Mouse (Mus musculus): ENCODE data around the gene Ero1l.

Gene Ero1l

DNA sequence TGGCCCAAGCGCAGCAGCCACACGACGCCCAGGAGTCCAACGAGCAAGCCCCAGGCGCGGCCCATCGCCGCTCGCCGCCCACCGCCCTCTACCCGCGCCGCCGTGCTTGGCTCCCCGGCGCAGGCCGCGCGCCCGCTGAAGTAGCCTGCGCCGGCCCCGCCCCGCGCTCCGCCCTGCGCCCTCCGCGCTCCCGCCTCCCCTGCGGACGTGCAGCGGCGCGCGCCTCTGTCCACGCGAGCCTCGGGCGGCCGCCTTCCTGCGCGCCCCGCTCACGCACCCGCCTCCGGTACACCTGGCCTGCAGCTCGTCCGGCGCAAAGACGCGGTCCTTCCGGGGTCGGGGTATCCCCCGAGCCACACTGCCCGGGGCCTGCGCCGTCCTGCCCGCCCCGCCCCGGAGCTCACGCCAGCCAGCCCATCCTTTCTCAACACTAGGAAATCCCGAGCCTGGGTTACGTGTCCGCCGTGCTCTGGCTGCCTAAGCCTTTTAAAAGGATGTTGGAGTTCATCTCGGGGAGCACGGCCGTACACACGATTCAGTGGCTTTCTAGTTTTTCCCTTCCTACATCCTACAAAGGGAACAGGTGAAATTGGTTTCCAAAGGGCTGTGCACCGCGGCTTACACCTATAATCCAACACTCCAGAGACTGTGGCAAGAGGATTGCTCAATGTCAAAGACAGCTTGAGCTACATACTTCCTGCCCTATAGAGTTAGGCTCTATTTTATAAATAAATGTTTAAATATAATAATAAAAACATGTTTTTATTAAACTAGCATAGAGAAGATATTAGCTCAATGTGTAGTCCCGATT lies at the start of gene Ero1l:
TSS of gene Ero1l (minus strand) at position 346 of the 811 bp plus-strand sequence.
- peak; percentile 61 to 65 for DNase-seq (ENCODE audit: low read depth in 2 of 2, low spot score in 2 of 2)

DNA sequence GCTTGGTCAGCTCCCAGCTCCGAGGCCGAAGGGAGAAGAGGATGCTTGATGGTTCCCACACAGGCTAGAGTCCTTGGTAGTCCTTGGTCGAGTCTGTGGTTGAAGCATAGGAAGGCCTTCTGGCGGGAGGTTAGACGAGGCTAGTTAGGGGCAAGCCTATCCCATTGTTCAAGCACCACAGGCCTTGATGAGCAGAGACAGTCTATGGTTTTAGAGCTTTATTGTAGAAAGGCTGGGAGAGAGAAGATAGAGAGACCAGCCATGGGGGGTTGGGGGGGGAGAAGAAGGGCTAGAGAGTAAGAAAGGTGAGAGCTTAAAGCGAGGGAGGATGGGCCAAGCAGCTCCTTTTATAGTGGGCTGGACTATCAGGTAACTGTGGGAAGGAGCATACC lies 46.6 kb upstream of the Ero1l start:
- DNase-seq (ENCODE audit: low read depth in 2 of 2, low spot score in 2 of 2) = no peak

DNA sequence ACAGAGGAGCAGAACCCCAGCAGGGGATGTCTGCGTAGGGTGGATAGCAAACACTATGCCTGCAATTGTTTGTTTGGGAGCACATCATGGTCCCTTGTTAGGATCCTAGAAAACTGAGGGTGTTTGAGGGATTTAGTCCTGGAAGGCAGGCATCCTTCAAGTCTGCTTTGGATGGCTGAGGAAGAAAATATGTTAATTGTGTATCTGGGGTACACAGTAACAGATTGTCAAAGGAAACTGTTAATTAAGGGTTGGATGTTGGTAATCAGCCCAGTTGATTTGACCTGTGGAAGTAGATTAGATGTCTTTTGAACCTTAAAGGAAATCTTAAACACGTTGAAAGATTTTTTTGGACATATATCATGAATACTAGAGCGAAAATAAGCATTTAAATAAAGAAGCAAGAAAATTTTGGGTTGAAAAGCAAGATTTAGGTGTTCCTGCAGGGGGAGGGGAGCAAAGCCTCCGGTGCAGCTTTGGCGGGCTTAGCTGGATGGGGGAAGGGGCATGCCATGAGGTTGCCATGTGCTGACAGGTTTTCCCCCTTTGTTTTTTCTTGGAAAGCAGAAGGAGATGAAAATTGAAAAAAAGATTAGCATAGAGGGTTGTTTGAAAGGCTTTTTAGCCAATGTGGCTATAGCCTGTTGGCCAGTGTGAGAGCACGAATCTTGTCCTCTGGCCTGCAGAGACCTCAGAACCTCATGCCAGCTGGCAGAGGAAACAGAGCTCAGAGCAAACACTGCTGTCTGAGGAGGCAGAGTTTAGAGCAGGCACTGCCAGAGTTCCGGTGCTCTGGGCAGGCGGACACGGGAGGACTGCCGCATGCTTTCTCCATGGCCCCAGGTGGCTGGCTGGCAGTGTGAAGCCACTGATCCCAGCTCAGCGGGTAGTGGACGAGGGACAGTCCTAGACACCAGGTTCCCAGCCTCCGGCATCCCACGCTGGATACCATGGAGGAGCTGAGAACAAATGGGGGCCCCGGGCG lies 45.9 kb upstream of the Ero1l start:
- no peak for DNase-seq (ENCODE audit: low read depth in 2 of 2, low spot score in 2 of 2)

DNA sequence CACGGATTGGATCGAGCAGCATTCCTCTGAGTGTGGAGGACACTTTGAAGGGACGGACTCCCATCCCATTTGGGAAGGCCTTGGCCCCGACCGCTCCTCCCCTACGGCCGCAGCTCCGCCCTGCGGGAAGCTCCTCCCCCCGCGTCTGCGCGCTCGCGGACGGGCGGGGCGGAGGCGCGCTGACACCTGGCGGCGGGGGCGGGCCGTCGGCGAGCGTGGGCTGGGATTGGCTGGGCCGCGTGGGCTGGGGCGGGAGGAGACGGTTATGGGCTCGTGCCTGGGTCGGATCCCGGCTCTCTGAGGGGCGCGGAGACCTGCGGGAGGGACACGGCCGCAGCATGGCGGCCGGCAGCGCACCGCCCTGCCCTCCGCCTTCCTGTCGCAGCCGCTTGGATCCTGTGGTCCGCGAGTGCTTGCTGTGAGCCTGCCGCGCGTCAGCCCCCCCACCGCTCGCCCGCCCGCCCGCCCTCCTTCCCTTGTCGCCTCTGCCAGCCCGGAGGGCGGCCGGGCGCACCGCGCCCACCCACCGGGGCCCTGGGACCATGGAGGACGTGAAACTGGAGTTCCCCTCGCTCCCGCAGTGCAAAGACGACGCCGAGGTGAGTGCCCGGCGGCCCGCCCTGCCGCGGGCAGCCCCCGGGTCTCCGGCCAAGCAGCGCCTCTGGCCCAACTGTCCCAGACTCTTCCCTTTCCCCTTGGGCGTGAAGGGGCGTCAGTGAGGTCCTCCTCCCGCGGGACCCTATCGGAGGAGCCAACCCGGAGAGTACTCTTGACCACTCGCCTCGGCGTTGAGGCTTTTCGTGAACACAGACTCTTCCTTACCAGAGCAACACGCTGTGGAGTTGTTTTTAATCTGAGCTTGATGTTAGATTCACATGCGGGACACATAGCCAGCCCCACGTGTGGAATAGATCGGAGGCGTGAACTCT lies 32.6 kb upstream of the Ero1l start, which contains the start of gene Styx:
TSS of gene Styx (plus strand) at position 163 of the 929 bp plus-strand sequence.
- DNase-seq (ENCODE audit: low read depth in 2 of 2, low spot score in 2 of 2) = peak; percentile 90 to 92

DNA sequence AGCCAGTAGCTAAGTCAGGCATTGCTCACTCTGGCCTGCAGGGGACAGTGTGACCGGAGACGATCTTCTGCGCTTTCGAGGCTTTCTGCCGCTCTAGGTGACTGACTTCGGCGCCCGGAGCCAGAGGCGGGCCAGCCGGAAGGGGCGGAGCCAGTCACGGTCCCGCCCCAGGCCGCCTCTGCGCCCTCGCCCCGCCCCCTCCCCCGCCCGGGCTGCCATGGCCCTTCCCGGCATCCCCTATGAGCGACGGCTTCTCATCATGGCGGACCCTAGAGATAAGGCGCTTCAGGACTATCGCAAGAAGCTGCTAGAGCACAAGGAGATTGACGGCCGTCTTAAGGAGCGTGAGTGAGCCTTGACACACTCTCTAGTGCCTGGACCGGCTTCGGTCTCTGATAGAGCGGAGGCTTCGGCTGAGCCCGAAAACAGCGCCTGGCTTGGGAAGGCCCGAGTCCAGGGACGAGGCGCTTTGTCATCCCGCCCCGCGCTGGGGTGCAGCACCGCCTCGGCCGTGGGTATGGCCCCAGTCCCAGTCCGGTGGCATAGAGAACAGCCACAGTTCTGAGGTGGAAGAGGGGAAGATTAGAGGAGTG lies 11.1 kb upstream of the Ero1l start, which contains the start of gene Psmc6:
TSS of gene Psmc6 (plus strand) at position 200 of the 593 bp plus-strand sequence.
- peak; percentile 87 to 88 for DNase-seq (ENCODE audit: low read depth in 2 of 2, low spot score in 2 of 2)

DNA sequence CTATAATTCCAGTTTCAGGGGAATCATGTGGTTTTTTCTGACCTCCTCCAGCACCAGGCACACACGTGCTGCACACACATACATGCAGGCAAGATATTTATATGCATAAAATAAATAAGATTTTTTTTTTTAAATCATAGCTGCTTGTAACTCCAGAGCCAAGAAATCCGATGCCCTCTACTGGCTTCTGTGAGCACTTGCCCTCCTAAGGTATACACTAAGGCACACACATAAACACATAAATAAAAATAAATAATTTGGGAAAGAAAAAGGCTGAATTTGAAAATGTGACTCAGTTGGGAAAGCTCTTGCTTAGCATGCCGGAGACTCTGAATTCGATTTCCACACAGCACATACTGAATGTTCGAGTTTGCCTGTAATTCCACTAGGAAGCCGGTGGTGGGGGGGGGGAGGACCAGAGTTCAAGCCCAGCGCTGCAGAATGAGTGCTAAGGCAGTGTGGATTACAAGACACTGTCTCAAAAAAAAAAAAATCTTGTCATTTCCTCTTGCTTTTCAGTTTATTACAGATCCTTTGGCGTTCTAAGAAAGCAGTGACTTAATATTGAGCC lies 10.5 kb upstream of the Ero1l start:
- DNase-seq (ENCODE audit: low read depth in 2 of 2, low spot score in 2 of 2) = no peak

DNA sequence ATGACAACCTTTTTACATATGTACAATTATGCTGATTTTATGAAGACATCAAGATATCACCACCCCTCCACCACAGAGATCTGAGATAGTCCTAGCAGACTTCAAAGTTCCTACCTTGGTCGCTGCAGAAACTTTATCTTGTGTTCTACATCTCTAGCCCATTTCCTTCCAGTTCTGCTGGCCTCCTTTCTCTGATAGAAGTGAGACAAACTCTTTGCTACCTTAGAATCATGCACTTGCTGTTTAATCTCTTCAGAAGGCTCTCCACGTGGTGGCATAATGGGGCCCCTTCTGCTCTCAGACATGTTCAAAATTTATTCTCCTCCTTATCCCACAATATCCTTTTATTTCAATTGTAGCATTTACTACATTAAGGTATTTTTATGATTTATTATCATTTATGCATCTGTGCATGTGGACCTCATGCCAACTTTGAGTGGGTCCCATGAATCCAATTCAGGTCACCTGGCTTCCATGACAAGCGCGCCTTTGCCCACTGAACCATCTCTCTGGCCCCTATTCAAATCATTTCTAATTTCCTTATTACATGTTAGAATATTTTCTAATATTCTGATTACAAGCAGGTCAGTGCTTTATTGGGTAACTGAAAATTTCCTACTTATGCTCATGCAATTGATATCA lies 9.6 kb upstream of the Ero1l start:
- no peak for DNase-seq (ENCODE audit: low read depth in 2 of 2, low spot score in 2 of 2)

DNA sequence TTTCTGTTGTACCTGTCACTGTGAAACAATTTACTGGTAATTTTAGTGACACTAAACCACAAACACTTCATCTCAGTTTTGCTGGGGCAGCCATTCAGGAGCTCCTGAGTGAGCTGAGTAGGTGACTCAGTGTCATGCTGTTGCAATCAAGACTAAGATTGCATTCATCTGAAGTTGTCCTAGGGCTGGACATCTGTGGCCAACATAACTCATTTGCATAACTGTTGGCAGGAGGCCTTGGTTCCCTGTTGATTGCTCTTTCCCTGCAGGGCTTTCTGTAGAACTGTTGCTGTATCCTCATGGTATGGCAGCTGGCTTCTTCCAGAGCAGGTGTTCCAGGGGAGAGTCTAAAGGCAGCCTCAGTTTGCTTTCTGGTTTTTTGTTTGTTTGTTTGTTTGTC lies 6.9 kb upstream of the Ero1l start:
- no peak for DNase-seq (ENCODE audit: low read depth in 2 of 2, low spot score in 2 of 2)

DNA sequence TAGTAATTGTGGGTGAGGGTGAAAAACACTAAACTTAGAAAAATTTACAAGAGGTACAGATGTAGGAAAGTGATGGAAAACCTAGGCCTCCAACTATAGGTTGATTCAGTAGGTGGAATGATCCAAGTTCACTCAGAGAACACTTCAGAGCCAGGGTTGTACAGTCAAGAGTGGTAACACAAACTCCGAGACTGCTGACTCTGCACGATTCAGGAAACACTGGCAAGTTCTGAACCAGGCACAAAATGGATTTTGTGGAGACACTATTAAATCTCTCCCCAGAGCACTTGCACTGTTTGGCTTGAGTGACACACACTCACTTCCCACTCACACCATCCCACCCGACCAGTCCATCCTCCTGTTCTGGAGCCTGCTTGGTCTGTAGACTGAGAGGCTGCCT lies 4.7 kb upstream of the Ero1l start:
- no peak for DNase-seq (ENCODE audit: low read depth in 2 of 2, low spot score in 2 of 2)

DNA sequence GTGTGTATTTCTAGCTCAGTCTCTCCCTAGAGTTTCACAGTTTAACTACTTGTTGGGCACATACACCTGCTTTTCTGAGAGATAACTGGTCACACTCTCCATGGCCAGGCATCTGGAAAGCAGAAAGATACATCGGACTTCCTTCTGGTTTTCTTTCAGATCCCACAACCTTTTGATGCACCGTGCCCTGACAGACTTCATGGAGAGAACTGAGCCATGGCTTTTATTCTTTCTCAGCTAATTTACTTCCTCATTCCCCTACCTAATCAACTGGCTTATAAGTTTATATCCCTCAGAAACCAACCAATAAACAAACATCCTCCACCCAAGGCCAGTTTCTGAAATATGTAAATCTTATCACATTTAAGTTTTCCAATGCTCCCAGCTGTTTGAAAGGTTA lies 3.9 kb upstream of the Ero1l start:
- no peak for DNase-seq (ENCODE audit: low read depth in 2 of 2, low spot score in 2 of 2)

DNA sequence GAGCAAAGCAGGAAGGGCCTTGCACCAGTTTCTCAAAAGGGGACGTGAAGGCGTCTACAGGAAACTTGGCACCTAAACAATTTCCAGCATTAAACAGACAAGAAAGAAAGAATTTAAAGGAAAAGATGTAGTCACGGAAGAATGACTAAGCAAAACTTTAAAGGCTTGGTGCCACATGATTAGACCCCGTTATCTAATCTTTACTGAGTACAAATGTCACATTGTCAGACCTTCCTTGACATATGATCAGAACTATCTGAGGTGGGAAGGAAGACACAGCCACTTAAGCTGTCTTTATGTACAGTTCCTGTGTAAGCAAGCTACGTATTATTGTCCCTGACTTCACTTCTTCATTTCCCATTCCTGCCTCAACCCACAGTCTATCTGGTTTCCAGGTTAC lies 3.1 kb upstream of the Ero1l start:
- DNase-seq (ENCODE audit: low read depth in 2 of 2, low spot score in 2 of 2) = no peak

DNA sequence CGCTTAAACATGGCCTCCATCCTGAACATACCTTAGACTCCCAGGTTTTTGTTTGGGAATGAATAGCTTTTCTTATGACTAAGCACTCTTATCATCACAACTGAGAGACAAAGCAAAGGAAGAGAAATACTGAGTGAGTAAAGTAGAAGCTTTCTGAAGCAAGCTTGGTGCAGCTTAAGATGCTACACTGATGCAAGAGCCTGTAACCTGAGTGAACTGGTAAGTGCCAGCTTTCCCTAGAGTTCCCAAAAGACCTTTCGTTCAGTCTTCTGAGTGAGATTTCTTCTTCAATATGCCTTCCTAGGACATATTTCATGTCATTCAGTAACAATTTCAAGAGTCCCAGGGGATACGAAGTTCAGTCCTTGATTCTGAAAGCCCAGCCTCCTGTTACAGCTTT lies 2.5 kb upstream of the Ero1l start:
- DNase-seq (ENCODE audit: low read depth in 2 of 2, low spot score in 2 of 2) = no peak

DNA sequence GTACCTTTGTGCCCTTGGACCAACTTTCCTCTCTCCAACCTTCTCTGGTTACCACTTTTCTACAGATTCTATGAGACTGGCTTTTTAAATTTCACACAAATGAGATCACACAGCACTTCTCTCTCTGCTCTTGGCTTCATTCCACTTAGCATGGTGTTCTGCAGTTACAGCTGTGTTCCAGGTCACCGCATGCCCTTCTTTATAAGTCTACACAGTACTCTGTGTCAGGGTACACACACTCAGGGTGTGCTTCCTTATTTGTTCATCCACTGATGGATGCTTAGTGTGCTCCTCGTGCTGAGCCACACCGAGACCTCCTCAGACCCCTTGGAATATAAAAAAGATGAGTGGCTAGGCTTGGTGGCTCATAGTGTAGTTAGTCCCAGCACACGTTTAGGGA lies 1.5 kb upstream of the Ero1l start:
- DNase-seq (ENCODE audit: low read depth in 2 of 2, low spot score in 2 of 2) = no peak

DNA sequence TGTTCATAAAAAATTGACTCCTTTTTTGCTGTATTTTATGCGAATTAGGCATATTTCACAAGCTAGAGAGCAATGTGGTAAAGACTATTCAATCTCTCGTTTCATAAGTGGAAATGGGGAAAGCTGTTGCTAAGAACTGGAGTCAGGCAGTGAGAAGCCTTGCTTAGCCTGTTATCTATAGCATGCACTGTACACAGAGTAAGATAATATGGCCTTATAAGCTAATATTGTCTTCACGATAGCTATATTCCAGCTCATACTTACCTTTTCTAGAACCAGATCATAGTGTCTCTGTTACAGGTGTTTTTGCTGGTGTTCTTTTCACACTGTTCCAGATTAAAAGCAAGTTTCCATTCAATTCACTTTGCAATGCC lies 653 bp upstream of the Ero1l start:
- no peak for DNase-seq (ENCODE audit: low read depth in 2 of 2, low spot score in 2 of 2)

DNA sequence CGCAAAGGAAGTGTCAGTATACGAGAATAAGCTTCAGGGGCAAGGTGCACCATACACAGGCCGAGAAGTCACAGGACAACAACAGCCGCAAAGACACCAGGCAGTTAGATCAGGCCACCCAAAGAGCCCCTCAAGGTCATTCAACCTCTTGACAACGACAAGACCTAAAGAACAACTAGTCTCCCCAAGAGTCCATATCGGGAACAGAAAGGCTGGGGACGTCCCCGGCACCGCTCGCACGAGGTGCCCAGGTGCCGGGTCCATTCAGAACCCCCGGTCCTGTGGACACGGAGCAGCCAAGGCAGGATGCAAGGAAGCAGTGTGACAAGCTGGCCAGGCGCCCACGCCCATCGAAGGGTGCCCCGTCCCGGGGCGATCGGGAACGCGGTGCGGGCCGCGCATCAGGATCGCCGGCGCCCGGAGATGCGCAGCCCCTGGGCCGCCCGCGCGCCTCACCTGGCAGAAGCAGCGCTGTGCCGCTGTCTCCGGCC lies 605 bp downstream of the Ero1l start:
- DNase-seq (ENCODE audit: low read depth in 2 of 2, low spot score in 2 of 2) = peak in 1 of 2 experiments; percentile 14

DNA sequence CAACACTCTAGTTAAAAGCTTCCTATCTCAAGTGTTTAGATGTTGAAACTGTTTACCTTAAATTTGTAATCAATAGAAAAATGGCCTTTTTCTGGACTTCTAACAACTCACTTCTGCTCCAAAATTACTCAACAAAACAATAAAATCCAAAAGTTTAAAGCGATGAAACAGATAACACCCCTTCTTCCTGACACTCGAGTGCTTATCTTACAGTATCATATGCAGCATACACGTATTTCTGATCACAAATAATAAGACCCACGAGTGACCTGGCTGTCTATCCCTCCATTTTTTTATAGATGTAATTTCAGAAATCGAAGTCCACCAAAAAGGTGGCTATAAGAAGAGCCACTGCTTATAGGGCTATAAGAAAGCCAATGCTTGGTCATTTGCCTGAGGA lies 1.6 kb downstream of the Ero1l start:
- no peak for DNase-seq (ENCODE audit: low read depth in 2 of 2, low spot score in 2 of 2)

DNA sequence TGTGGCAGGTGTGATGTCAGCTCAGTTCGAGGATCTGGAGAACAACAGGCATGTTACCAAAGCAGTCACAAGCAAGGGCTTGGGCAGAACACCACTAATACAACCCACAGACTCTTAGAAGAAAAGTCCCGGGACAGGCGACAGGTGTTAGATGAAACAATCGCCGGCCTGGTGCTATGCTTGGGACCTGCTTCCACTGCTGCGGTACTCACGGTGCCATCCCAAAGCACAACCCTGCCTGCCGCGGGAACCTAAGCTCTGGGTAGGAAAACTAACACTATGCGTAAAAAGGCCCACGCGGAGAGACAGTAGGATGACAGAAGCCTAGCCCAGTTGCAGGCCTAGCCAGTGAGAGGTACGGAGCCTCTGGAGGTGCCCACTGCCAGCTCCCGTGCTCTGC lies 8.5 kb downstream of the Ero1l start:
- DNase-seq (ENCODE audit: low read depth in 2 of 2, low spot score in 2 of 2) = no peak

DNA sequence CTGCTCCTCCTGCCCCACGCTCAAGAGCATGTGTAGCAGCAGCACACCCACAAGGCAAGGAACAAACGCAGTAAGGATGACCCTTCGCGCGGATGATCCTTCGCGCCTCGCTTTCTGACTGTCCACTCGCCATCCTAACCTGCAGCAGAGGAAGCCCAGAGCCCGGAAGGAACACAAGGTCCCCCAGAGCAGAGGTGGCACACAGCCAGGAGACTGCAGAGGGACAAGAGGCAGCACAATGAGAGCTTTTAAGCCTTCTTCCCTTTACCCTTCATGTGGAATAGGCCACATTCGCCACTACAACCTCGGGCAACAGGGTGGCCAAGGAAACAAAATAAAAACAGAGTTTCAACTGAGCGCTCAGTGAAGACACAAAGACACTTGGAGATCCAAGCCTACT lies 8.9 kb downstream of the Ero1l start:
- DNase-seq (ENCODE audit: low read depth in 2 of 2, low spot score in 2 of 2) = no peak

DNA sequence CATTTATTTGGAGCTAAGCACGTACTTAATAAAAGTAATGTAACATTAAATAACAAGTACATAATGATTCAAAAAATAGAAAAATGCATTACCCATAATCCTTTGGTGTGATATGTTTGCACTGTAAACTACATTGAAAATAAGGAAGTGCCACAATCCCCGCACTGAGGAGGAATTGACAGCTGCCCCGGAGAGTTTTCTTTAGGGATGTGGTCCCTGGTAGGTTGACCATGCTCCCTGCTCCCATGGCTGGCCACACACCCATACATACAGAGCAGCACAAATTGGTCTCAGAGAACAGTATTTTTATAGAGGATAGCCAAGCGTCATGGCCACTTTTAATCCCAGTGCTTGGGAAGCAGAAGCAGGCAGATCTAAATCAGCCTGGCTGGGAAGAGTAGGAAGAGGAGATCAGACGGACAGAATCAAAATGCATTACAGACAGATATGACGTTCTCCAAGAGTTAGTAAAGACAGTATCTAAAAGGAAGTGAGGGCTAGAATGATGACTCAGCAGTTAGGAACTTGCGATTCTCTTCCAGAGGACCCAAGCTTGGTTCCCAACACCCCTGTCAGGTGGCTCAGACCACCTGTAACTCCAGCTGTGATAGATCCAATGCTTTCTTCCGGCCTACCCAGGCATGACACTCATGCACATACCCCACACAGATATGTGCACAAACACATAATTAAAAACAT lies 10.8 kb downstream of the Ero1l start:
- no peak for DNase-seq (ENCODE audit: low read depth in 2 of 2, low spot score in 2 of 2)
